Mouse (Mus musculus) liver, adult 2 months (tissue): ENCODE data around the gene Icos.

ENCODE experiments used
- CTCF ChIP-seq: fragments of 200-500 bp; IDR thresholded peaks from 2 replicates; pipeline ENCODE4 v1.5.1; 2011; ENCODE audit warnings: low read depth, low read length, control low read depth
- POLR2A ChIP-seq: fragments of 200-500 bp; IDR thresholded peaks from 2 replicates; pipeline ENCODE4 v1.6.1; 2011; ENCODE audit warnings: low read length, control low read depth; ENCODE audit not compliant: insufficient read depth; ENCODE audit errors: extremely low read depth

DNA sequence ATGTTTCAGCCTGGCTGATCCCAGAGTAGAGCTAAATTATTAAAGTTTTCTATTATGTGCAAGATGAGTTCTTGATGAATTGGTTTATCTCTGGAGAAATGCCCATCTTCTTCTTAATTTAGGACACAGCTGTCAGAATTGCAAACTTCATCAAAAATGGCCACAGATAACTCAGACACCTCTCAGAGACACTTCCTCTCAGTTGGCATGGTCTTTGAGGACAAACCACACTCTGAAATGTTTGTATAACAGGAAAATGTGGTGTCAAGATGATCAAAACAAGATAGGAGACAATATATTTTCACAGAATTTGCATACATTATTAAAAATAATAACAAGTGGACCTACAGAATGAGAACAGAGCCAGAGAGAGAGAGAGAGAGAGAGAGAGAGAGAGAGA is 52.8 kb downstream of the Icos start:
- no peak for TF ChIP-seq CTCF
- TF ChIP-seq POLR2A, result no peak
